Mouse (Mus musculus): ENCODE measurements at regions not wholly inside any gene's neighbourhood (a gene's known extent, or its start where the extent isn't known, plus 50 kb on each side); places are given as distances from the start of the nearest gene placed in this dataset.

DNA sequence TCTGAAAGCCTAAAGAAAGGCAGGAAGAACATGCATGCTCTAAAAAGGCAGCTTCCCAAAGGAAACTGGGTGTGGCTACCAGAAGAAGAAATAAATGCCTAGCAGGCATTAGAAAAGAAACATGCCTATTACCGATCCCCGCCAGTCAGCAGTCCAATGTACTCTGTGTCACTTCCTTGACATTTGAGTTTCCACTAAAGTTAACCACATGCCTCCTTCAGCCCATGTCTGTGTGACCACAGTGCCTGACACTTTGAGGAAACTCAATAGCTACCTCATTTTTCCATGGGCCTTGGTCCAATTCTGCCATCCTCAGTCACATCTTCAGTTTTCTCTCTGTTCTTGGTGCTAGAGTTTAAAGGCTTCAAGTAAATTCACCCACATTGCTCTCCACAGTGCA, 233.7 kb upstream of the Isx start:
- Histone ChIP-seq H3K9me3 (no peaks in the 10 kb centered on the region), H3K36me3 (replicated peaks) (no peaks in the 10 kb centered on the region), H3K9ac (no peak overlapping the region), H3K4me2 (no peak overlapping the region), H3K27ac (no peak overlapping the region), H3K4me1 (no peaks in the 10 kb centered on the region), H3K27me3 (no peaks in the 10 kb centered on the region), H3K4me3 (replicated peaks) (no peak overlapping the region)
- 90% methylated on average over 2 of the region's 2 CpGs for WGBS
- no peak for ATAC-seq (ENCODE audit: low FRiP score)

DNA sequence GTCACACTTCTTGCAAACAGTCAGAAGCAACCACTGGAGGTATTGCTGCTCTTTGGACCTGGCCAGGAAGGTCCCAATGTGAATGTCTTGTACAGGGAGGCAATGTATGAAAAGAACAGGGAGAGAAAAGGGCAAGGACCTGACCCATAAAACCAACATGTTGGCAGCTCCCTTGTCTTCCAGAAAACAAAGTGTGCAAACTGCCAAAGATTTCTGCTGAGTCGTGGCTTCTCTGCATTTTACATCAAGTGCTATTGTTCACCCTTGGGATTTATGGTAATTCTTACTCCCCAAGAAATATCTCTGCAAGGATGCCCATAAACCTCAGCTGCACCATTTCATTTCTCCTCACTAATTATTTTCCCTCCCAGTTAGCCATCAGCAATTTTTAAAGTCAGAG, 232.3 kb upstream of the Isx start:
- WGBS: 26% methylated on average over 1 of the region's 1 CpGs
- H3K27ac ChIP-seq: no peak overlapping the region
- H3K4me1 ChIP-seq: no peaks in the 10 kb centered on the region
- H3K27me3 ChIP-seq: no peaks in the 10 kb centered on the region
- H3K4me3 ChIP-seq (replicated peaks): no peak overlapping the region
- no peak overlapping the region for H3K9ac ChIP-seq
- no peak overlapping the region for H3K4me2 ChIP-seq
- ATAC-seq (ENCODE audit: low FRiP score): no peak
- H3K36me3 ChIP-seq (replicated peaks): no peaks in the 10 kb centered on the region
- no peaks in the 10 kb centered on the region for H3K9me3 ChIP-seq

DNA sequence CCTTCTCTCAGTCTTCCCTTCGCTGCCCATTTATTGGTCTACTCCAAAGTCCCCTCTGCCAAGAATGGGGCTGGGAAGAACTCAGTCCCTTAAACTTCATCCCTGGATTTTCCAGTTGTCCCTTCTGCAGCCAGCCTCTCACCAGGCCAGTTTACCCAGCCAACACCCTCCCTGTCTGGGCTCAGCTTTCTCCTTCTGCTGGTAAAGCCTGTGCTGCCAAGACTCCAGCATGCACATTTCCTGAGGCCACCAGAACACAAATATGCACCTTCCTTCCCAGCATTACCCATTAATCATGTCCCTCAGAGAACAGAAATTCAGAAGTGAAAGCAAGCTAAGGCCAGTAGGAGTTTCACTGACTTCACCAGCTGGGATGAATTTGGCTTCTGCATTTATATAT, 213.0 kb upstream of the Isx start:
- WGBS: 85% methylated on average over 1 of the region's 1 CpGs
- Histone ChIP-seq H3K4me2 (no peak overlapping the region), H3K4me3 (replicated peaks) (no peak overlapping the region), H3K27me3 (no peaks in the 10 kb centered on the region), H3K9ac (no peak overlapping the region), H3K9me3 (no peaks in the 10 kb centered on the region), H3K4me1 (no peaks in the 10 kb centered on the region), H3K36me3 (replicated peaks) (no peaks in the 10 kb centered on the region), H3K27ac (no peak overlapping the region)
- no peak for ATAC-seq (ENCODE audit: low FRiP score)

DNA sequence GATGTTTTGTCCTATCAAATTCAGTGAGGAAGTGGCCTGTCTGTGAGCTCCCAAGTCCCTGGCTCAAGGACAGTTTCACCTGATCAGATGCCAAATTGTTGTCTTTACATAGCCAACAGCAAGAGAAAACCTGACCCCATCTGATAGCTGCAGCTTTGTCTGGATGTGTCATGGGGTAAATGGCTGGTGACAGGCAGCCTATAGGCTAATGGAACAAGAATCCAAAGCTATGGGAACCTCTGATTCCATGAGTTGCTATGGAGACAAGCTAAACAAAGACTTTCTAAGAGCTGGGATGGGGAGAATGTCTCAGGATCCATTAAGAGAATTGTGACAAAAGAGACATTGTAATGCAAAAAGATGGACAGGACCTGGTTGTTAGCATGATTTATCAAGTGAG, 184.6 kb upstream of the Isx start:
- Histone ChIP-seq H3K36me3 (replicated peaks) (no peaks in the 10 kb centered on the region), H3K4me2 (no peak overlapping the region), H3K27ac (no peak overlapping the region), H3K4me1 (no peaks in the 10 kb centered on the region; the same call in 1 of the 2 replicates), H3K27me3 (no peaks in the 10 kb centered on the region), H3K9ac (no peak overlapping the region), H3K4me3 (replicated peaks) (no peak overlapping the region), H3K9me3 (no peaks in the 10 kb centered on the region)
- no peak for ATAC-seq (ENCODE audit: low FRiP score)

DNA sequence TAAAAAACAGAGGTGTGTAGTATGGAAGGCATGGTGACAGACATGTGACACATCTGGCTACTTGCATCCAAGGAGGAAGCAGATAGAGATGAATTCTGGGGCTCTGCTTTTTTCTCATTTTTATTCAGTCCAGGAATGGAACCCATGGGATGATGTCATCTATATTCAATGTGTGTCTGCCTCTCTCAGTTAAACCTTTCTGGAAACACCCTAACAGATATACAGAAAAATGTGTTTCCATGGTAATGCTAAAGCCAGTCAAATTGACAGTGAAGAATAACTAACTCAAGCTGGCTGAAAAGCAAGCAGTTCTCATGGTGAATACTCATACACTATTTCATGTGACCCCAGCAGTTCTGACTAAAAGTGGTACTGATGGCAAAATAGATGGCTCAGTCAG, 177.0 kb upstream of the Isx start:
- Histone ChIP-seq H3K4me2 (no peak overlapping the region), H3K36me3 (replicated peaks) (no peaks in the 10 kb centered on the region), H3K27ac (no peak overlapping the region), H3K4me3 (replicated peaks) (no peak overlapping the region), H3K4me1 (no peaks in the 10 kb centered on the region), H3K9ac (no peak overlapping the region), H3K27me3 (no peaks in the 10 kb centered on the region), H3K9me3 (no peaks in the 10 kb centered on the region)
- ATAC-seq (ENCODE audit: low FRiP score): no peak

DNA sequence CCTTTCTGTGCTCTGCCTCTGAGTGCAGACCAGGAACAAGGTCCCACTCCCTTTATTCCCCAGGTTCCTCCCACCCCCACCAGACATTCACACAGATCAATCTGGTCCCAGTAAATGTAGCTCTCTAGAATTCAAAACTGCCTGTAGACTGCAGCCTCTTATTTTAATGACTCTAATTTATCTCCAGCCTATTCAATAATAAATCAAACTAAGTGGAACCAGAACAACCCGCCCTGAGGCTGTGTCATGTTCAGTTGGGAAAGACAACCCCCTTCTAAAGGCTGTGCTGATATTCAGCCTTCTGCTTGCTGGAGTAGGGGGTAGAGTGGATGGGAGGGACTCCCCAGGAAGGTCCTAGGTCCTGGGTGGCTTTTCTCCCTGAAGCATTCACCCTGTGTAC, 175.7 kb upstream of the Isx start:
- WGBS: 74% methylated on average over 1 of the region's 1 CpGs
- H3K4me3 ChIP-seq (replicated peaks): no peak overlapping the region
- no peaks in the 10 kb centered on the region for H3K9me3 ChIP-seq
- ATAC-seq (ENCODE audit: low FRiP score): no peak
- H3K4me2 ChIP-seq: no peak overlapping the region
- no peak overlapping the region for H3K9ac ChIP-seq
- H3K27ac ChIP-seq: no peak overlapping the region
- H3K27me3 ChIP-seq: no peaks in the 10 kb centered on the region
- H3K36me3 ChIP-seq (replicated peaks): no peaks in the 10 kb centered on the region
- no peaks in the 10 kb centered on the region for H3K4me1 ChIP-seq

DNA sequence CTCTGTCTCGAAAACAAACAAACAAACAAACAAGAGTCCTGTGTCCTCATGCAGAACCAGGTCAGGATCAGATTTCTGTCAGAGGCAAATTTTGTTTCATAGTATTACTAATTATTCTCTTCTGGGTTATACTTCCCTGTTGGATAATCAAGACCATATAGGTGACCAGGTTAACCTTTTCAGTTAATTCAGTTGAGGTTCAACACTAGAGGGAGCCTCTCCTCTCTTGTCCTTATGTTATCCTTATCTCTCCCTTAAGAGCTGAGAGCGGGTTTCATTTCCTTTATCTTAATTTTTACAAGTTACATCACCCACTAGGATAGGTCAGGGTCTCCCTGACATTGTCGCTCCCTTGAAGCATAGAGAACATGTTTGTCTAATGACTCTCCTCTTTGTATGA, 160.4 kb upstream of the Isx start:
- no peak for ATAC-seq (ENCODE audit: low FRiP score)
- Histone ChIP-seq H3K4me3 (replicated peaks) (no peak overlapping the region), H3K4me2 (no peak overlapping the region), H3K9me3 (no peaks in the 10 kb centered on the region), H3K4me1 (no peaks in the 10 kb centered on the region), H3K9ac (no peak overlapping the region), H3K36me3 (replicated peaks) (no peaks in the 10 kb centered on the region), H3K27ac (no peak overlapping the region), H3K27me3 (no peaks in the 10 kb centered on the region)
- WGBS: 82% methylated on average over 3 of the region's 3 CpGs

DNA sequence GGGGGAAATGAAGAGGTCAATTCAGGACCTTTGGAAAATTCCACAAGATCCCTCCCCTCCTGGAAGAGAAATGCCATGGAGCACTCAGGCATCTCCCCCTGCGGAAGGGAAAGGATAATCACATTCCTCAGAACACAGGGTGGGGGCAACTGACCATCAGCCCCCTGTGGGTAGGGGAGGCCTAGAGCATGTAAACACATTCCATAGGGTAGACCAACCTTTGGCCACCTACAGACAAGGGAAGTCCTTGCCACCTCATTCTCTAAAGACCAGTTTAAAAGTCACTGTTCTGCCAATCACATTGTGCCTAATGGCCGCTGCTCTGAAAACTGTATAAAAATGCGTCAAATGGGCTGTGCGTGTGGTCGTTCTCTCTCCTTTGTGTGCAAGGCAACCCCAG, 156.9 kb upstream of the Isx start:
- Histone ChIP-seq H3K4me3 (replicated peaks) (no peak overlapping the region), H3K27me3 (no peaks in the 10 kb centered on the region), H3K36me3 (replicated peaks) (no peaks in the 10 kb centered on the region), H3K27ac (no peak overlapping the region), H3K4me1 (no peaks in the 10 kb centered on the region), H3K9ac (no peak overlapping the region), H3K9me3 (no peaks in the 10 kb centered on the region), H3K4me2 (no peak overlapping the region)
- ATAC-seq (ENCODE audit: low FRiP score): 0 out of 2 replicates have a peak, but pooled peaks have one; percentile 23
- 51% methylated on average over 5 of the region's 5 CpGs for WGBS

DNA sequence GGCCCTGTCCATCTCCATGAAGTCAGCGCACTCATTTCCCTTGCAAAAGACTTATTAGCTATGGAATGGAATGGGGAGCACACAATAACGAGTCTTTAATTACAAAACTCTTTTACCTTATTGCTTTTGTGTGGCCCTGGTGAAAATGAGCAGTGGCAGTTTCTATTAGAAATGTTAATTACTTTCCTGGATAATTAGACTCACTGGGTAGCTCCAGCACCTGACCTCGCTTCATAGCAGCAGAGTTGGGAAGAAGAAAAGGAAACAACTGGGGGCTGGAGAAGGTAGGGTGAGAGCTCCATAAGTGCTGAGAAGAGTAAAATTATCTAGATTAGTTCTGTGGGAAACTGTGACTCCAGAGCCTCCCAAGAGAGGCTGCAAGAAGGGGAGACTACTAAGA, 108.2 kb upstream of the Isx start:
- Histone ChIP-seq H3K4me3 (replicated peaks) (no peak overlapping the region), H3K27me3 (0 out of 2 replicates have a peak, but pooled peaks cover 5% of the 10 kb centered on the region), H3K4me1 (no peaks in the 10 kb centered on the region), H3K9me3 (no peaks in the 10 kb centered on the region), H3K27ac (no peak overlapping the region), H3K36me3 (replicated peaks) (no peaks in the 10 kb centered on the region), H3K9ac (no peak overlapping the region), H3K4me2 (no peak overlapping the region)
- peak; percentile 30; the same call in 1 of the 2 replicates for ATAC-seq (ENCODE audit: low FRiP score)
- WGBS: 32% methylated on average over 3 of the region's 3 CpGs

DNA sequence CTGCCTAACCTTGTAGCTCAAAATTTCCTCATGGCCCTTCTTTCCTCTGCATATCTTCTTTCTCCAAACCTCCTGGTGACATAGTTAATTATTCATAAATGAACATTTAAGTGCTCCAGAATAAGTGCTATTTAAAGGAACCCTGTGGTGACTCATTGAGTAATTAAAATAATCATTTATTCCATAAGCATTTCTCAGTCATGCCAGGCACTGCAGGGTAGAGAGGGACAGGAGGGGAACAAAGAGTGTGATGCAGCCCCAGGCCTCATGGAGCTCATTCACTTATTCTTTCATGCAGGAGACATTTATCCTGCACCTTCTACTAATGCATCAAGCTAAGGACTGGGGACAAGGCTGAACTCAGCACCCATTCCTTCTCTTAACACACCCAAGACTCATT, 97.4 kb upstream of the Isx start:
- ATAC-seq (ENCODE audit: low FRiP score): no peak
- H3K4me1 ChIP-seq: no peaks in the 10 kb centered on the region
- no peak overlapping the region for H3K27ac ChIP-seq
- no peaks in the 10 kb centered on the region for H3K36me3 ChIP-seq (replicated peaks)
- no peak overlapping the region for H3K9ac ChIP-seq
- H3K4me3 ChIP-seq (replicated peaks): no peak overlapping the region
- H3K4me2 ChIP-seq: no peak overlapping the region
- H3K9me3 ChIP-seq: no peaks in the 10 kb centered on the region
- H3K27me3 ChIP-seq: no peaks in the 10 kb centered on the region

DNA sequence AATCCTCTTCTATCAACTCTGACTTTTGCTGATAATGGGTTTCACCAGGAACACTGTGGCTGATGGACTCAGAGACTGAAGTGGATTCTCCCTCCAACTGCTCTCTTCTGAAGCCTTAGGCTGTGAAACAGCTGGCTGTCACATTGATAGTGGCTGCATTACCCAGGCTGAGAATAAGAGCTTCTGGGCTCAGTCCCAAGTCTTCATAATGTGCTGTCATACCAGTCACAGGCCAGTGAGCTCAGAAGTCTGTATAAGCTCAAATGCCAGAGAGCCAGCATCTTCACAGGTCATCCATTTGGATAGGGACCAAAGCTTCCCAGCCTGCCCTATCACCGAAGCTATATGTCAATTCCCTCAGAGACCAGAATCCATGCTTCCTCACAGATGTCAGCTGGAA, 91.9 kb upstream of the Isx start:
- Histone ChIP-seq H3K4me1 (no peaks in the 10 kb centered on the region), H3K27me3 (no peaks in the 10 kb centered on the region), H3K4me2 (no peak overlapping the region), H3K9me3 (peaks cover 23% of the 10 kb centered on the region), H3K9ac (no peak overlapping the region), H3K36me3 (replicated peaks) (no peaks in the 10 kb centered on the region), H3K4me3 (replicated peaks) (no peak overlapping the region), H3K27ac (no peak overlapping the region)
- ATAC-seq (ENCODE audit: low FRiP score): no peak
- WGBS: 87% methylated on average over 1 of the region's 1 CpGs

DNA sequence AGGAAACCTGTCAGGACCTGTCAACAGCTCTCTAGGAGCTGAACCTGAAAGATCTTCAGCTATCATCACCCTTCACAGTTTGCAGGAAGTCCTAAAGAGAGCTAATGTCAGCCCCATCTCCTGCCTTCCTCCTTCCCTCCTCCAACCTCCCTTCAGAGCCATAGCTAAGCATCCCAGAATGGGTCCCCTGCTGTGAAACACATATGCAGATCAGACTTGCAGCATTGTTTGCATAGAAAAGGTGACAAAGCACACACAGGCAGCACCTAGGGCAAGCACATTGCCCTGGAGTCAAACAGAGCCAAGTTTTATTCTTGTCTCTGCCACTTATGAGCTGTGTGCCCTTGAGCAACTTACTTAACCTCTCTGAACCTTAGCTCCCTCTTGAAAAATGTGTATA, 64.3 kb upstream of the Isx start:
- Histone ChIP-seq H3K27me3 (no peaks in the 10 kb centered on the region), H3K27ac (no peak overlapping the region), H3K4me1 (no peaks in the 10 kb centered on the region), H3K9ac (no peak overlapping the region), H3K4me3 (replicated peaks) (no peak overlapping the region), H3K9me3 (no peaks in the 10 kb centered on the region), H3K36me3 (replicated peaks) (no peaks in the 10 kb centered on the region), H3K4me2 (no peak overlapping the region)
- no peak for ATAC-seq (ENCODE audit: low FRiP score)

DNA sequence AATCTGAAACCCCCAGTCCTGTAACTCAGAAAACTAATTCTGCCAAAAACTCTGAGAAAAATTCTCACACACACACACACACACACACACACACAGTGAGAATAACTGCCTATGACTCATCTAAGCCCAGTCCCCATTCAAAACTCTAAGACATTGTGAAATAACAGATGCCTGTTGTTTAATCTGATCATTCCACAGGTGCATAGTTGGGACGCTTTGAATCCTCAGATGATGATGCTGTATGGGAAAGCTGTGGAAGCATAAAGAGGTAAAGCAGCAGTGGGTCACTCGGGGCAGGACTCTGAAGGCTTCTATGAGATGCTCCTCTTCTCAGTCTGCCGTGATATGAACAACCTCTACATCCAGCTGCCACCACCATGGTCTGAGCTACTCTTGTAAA, 62.9 kb upstream of the Isx start:
- no peak overlapping the region for H3K4me3 ChIP-seq (replicated peaks)
- no peak overlapping the region for H3K27ac ChIP-seq
- no peaks in the 10 kb centered on the region for H3K4me1 ChIP-seq
- H3K27me3 ChIP-seq: no peaks in the 10 kb centered on the region
- no peaks in the 10 kb centered on the region for H3K9me3 ChIP-seq
- ATAC-seq (ENCODE audit: low FRiP score): no peak
- no peak overlapping the region for H3K9ac ChIP-seq
- 80% methylated on average over 3 of the region's 3 CpGs for WGBS
- no peak overlapping the region for H3K4me2 ChIP-seq
- no peaks in the 10 kb centered on the region for H3K36me3 ChIP-seq (replicated peaks)

DNA sequence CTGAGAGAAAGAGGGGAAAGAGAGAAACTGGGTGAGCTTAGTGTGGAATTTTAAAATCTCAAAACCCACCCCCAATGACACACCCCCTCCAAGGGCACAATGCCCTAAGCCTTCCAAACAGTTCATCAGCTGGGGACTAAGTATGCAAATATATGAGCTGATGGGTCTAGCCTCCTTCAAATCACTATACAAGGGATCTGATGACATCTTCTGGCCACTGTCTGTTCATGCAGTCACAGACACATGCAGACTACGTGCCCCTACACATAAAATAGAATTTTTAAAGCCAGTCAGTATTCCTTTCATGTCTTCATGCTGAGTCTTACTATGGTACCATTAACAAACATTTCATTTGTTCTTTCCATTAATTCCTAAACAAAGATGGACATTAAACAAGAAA, 54.5 kb upstream of the Isx start:
- ATAC-seq (ENCODE audit: low FRiP score): 0 out of 2 replicates have a peak, but pooled peaks have one; percentile 36
- WGBS: 48% methylated on average over 1 of the region's 1 CpGs

More for the DNA sequence above, 54.5 kb upstream of the Isx start:
- H3K27ac ChIP-seq: no peak overlapping the region
- no peak overlapping the region for H3K9ac ChIP-seq
- no peaks in the 10 kb centered on the region for H3K4me1 ChIP-seq
- no peaks in the 10 kb centered on the region for H3K27me3 ChIP-seq
- H3K36me3 ChIP-seq (replicated peaks): no peaks in the 10 kb centered on the region
- H3K4me3 ChIP-seq (replicated peaks): no peak overlapping the region
- no peaks in the 10 kb centered on the region for H3K9me3 ChIP-seq
- H3K4me2 ChIP-seq: no peak overlapping the region

Measured in forebrain, embryonic 12.5 days (tissue).